Mouse (Mus musculus) cerebellum, adult (tissue): Measurements from ENCODE around the gene Itgb8.

ENCODE experiments used
- ATAC-seq: cut with Nextera tagmentation; 2 replicates; pipeline ENCODE4 v1.9.2; 2017; ENCODE audit warnings: mild to moderate bottlenecking, moderate library complexity, mixed read lengths; ENCODE audit not compliant: insufficient number of reproducible peaks, low FRiP score, low TSS enrichment

Itgb8 gene

DNA sequence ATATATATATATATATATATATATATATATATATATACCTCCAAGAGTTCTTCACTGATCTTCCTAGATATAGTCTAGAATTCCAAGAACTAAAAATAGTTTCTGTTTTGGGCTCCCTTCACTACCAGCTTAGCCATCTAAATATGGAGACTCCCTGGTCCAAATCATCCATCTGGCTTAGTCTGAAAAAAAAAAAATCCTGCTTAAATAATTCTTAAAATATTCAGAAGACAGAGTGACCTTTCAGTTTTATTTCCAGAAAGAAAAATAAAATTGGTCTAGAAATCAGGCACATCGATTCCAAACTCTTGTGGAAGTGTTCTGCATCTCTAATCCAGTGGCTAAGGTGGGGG, 28.6 kb downstream of the Itgb8 start:
- no peak for ATAC-seq

DNA sequence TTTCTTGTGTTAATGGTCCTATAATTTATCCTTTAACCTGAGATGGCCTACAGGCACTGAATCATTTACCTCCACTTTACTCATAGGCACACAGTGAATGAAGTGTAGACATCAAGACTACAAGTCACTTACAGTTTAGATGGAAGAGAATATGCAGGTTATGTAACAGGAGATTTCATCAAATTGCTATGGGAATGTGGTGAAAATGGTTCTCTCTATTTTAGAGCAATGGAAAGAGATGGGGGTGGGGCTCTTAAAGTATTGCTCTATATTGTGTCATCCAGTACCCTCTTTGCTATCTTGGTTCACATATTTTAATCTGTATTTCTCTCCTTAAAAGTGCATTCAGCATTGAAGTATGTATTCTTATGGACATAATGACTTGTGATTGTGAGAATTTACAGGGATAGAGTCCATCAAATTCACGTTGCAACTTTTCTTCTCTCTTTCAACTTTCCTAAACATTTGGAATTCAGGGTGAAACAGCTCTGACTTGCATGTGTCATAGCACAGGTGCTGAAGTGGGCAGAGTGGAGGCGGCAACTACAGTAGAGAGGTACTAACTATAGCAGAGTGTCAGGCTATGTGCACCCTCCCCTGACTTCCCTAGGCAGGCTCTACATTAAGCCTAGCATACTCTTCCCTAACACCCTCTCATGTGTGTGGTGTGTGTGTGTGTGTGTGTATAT, 29.1 kb downstream of the Itgb8 start:
- no peak for ATAC-seq

- no peak for ATAC-seq
Observed at GRCm38 (mm10) chr12:119207464-119207801, 31.2 kb downstream of the Itgb8 start.

GRCm38 (mm10) chr12:119206711-119207463, 31.7 kb downstream of the Itgb8 start:
- ATAC-seq, result no peak

DNA sequence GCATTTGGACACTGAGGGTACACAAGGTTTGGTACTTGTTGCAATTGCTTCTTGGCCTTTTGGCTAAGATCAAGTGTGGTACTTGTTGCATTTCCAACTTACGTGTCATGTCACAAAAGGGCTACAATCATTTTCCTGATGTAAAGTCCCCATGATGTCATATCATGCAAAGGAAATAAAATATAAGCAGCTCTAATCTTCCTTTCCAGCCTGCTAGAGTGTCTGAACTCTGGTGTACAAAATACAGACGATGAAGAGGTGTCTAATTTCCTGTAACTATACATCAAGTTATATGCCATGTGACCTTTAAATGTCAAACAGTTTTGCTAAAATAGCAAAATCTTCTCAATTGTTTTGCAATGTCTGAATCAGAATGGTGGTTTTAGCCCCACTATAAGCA, 34.2 kb downstream of the Itgb8 start:
- no peak for ATAC-seq

DNA sequence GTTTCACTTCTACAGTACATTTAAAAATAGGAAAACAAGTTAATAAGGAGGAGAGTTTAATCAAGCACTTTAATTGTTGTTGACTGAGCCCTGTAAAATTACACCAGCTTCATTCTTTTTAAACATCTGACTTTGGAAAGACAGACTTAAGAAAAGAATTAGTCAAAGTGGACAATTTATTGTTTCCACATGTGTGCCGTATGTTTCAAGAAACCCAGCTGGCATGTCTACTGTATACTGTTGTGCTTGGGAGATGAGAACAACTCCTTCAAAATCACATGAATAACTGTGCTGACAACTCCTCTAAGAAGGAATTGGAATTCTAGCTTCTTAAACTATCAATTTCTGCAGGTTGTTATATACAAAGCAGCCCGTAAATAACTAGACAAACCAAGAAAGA, 35.8 kb downstream of the Itgb8 start:
- ATAC-seq, result no peak

DNA sequence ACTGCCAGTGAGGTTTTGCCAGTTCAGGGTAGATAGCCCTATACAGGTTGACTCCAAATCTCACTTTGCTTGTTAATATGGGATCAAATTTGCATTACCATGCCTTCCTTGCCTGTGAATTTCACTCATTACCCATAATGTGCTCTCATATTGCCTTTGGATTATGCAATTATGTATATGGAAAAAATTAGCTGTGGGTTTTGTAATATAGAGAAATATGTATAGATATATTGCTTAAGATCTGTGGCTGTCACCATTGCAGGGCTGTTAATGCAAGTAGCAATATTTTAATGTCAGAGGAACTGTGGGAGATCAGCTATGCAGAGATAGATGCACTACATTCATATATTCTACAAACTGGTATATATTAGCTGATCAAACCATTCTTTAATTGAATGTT, 43.5 kb downstream of the Itgb8 start:
- no peak for ATAC-seq

- ATAC-seq, result no peak
Observed at GRCm38 (mm10) chr12:119189814-119190213, 48.8 kb downstream of the Itgb8 start.

DNA sequence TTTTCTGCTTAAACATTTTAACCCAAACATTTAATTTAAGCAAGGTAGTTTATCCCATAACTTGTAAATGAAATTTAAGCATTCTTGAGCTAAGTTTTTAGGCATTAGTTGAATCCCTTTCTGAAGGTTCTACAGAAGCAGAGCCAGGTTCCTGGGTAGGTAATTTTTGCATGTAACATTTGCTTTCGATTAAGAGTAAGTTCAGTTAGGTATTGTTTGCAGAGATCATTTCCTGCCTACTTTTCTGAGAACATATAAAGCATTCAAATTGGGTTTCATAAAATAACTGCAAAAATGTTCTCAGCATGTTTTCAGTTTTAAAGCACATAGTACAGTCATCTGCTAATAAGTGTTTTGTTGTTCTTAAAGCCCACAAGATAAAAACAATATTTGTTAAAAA, 53.2 kb downstream of the Itgb8 start:
- no peak for ATAC-seq

DNA sequence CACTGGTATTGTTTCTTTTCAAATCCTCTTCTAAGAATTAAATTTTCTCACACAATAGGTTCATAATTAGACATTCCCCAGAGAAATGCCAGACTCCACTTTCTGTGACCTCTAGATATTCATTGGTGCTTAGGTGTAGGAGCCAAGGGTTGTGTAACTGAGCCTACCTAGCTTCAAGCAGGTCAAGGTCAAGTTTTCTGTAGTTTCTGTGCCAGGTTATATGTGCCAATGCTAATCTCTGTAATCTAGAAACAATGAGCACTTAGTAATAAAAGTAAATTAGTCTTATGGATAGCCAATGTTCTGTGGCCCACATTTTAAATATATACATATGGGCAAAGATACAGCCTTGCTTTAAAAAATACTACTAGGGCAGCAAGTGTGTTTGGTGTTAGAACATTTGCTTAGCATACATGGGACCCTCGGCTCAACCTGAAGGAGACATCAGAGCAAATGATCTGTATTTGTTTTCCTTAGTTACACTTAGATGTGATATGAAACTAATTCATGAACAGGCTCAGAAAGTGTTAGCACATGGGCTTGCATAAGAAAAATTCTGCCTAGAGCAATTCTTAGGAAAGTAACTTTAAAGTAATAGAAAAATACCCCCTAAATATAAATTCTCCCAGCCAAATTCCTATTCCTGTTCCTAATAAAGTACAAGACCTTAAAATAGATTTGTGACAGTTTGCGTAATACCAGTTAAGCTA, 56.2 kb downstream of the Itgb8 start:
- no peak for ATAC-seq

GRCm38 (mm10) chr12:119176017-119176416, 62.6 kb downstream of the Itgb8 start:
- no peak for ATAC-seq

DNA sequence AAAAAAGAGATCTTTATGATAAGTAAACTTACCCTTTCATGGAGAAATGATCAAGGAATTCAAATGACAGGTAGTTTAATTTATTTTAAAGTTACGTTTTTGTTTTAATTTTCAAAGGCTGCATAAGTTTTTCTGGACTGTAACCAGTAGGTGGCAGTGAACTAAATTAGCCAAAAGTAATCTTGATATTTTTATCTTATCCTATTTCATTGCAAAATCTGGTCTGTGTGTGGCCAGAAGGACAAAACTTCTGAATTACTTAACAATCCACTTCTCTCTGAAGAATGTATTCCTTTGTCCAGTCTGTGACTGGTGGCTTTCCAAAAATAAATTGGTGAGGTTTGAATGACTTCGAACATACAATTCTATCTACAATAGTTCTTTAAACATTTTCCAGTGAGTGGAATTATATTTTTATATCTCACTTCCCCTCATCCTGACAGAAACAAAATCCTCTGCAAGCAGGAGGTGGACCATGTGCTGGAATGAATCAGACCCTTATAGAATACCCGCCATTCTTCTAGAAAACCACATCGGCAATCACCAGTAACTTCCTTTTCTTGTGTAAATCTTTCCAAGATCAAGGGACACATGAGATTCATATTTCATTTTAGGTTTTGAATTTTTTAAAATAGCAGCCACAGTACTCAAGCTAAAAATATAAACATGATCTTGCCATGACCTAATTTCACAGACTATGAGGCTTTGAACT, 68.6 kb downstream of the Itgb8 start:
- no peak for ATAC-seq

GRCm38 (mm10) chr12:119169143-119169542, 69.5 kb downstream of the Itgb8 start:
- no peak for ATAC-seq

GRCm38 (mm10) chr12:119165115-119165514, 73.5 kb downstream of the Itgb8 start:
- ATAC-seq, result no peak

DNA sequence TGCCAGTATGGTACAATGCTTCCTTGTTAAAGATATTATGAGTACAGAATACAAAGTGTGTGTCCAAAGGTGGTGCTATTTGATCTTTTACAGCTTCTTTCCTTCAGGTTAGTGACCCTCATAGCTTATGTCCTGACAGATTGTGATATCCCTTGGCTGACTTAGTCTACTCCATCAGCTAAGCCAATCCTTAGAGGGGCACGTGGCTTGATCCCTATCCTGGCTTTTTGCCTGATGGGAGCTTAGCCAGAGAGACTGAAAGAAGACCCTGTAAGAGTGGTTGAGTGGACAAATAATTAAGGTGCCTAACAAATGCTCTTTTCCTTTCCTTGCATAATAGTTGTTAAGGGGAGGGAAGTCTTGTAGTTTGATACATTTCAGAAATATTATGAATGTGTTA, 73.9 kb downstream of the Itgb8 start:
- ATAC-seq, result no peak

- ATAC-seq, result no peak
Observed at GRCm38 (mm10) chr12:119164176-119164575, 74.4 kb downstream of the Itgb8 start.

- ATAC-seq, result no peak
Observed at GRCm38 (mm10) chr12:119160786-119161185, 77.8 kb downstream of the Itgb8 start.

DNA sequence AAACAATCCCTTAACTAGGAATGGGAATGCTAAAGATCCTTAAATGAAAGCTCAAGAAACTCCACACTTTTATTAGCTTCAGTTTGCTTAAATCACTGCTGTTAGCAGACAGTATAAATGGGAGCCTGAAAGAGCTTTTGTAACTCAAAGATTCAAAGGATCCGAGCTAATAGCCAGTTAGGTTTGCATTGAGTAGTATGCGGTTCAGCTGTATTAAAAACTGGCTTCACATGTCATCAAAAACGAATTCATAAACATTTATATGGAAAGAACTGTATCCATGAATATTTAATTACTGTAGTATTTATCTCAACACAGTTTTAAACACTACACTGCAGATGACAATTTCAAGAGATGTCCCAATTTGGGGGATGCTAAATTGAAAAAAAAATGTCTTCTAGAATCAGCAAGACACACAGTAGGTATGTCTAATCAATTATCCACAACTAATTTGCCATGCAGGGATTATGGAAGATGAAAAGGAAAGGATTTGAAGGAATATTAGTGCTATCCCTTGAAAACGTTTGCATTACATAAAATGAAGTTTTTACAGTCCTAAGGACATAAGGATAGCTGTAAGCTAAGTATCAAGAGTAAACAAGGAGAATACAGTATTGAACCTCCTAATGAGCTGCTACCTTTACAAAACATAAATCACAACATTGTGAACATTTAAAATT, 79.2 kb downstream of the Itgb8 start:
- no peak for ATAC-seq

GRCm38 (mm10) chr12:119157686-119158085, 80.9 kb downstream of the Itgb8 start:
- no peak for ATAC-seq

DNA sequence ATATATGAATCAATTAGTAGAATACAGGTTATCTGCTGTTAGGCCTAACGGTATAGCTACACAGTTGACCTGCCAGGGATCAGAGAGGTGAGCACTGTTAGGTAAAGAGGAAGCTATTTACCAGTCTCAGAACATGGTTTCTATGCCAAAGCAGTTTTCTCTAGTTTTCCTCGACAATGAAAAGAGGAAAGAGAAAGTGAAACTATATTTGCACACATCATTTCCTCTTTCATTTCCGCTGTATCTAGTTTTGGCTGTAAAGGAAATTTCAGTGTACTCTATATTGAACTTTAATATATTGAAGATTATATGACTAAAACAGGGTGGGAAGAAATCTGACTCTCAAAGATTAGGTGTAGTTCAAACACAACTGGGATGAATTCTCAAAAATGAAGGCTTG, 81.5 kb downstream of the Itgb8 start:
- no peak for ATAC-seq
